Mouse (Mus musculus) liver, embryonic 13.5 days (tissue): Measurements from ENCODE around the gene Pnmt. TPM values are rescaled to one million over a fixed set of nuclear protein-coding genes. Genes with fewer than 3 reads are reported as not detected.

Experiments used
- ATAC-seq: fragments of 200-750 bp; cut with Nextera tagmentation; 2 replicates; pipeline ENCODE4 v1.8.0; 2017; ENCODE audit warnings: low read depth, mild to moderate bottlenecking, moderate number of reproducible peaks, moderate library complexity
- DNase-seq: peaks from one replicate; pipeline ENCODE4 v3.0.0; 2022
- H3K27ac ChIP-seq: fragments of 300-500 bp; sonication (generic); 2 replicates; pipeline ENCODE4 v1.5.1; 2015; ENCODE audit warnings: moderate library complexity, mild to moderate bottlenecking, inconsistent platforms
- H3K27me3 ChIP-seq: fragments of 300-500 bp; sonication (generic); 2 replicates; pipeline ENCODE4 v1.6.1; 2015; ENCODE audit warnings: mild to moderate bottlenecking, inconsistent platforms
- H3K36me3 ChIP-seq: fragments of 300-500 bp; sonication (generic); 2 replicates; pipeline ENCODE4 v1.6.1; 2015; ENCODE audit warnings: mild to moderate bottlenecking, inconsistent platforms
- H3K4me1 ChIP-seq: fragments of 300-500 bp; sonication (generic); replicated peaks from 2 replicates; pipeline ENCODE4 v1.6.1; 2015; ENCODE audit warnings: inconsistent platforms
- H3K4me2 ChIP-seq: fragments of 300-500 bp; sonication (generic); 2 replicates; pipeline ENCODE4 v1.6.1; 2015; ENCODE audit warnings: inconsistent platforms, mild to moderate bottlenecking, moderate library complexity
- H3K4me3 ChIP-seq: fragments of 300-500 bp; sonication (generic); replicated peaks from 2 replicates; pipeline ENCODE4 v1.5.1; 2015; ENCODE audit warnings: mild to moderate bottlenecking, inconsistent platforms
- H3K9ac ChIP-seq: fragments of 300-500 bp; sonication (generic); 2 replicates; pipeline ENCODE4 v1.6.1; 2015; ENCODE audit warnings: mild to moderate bottlenecking, inconsistent platforms
- H3K9me3 ChIP-seq: fragments of 300-500 bp; sonication (generic); replicated peaks from 2 replicates; pipeline ENCODE4 v1.6.1; 2016; ENCODE audit warnings: inconsistent platforms
- WGBS: fragments of 180-500 bp; shearing (Covaris S2); methylation state at CpG from one replicate; pipeline ENCODE4 v1.1.7; 2015; ENCODE audit not compliant: insufficient replicate concordance; 5-methylcytosine and 5-hydroxymethylcytosine counted together
- polyA plus RNA-seq: library from polyadenylated mRNA; unstranded; fragments of >200 nt; fragmentation: Nextera tagmentation; extraction: Ambion mirVana; gene quantifications from 2 replicates; pipeline ENCODE4 v1.2.1, GENCODE M21; 2015

The Pnmt gene
- polyA plus RNA-seq: not detected in 2 replicates

DNA sequence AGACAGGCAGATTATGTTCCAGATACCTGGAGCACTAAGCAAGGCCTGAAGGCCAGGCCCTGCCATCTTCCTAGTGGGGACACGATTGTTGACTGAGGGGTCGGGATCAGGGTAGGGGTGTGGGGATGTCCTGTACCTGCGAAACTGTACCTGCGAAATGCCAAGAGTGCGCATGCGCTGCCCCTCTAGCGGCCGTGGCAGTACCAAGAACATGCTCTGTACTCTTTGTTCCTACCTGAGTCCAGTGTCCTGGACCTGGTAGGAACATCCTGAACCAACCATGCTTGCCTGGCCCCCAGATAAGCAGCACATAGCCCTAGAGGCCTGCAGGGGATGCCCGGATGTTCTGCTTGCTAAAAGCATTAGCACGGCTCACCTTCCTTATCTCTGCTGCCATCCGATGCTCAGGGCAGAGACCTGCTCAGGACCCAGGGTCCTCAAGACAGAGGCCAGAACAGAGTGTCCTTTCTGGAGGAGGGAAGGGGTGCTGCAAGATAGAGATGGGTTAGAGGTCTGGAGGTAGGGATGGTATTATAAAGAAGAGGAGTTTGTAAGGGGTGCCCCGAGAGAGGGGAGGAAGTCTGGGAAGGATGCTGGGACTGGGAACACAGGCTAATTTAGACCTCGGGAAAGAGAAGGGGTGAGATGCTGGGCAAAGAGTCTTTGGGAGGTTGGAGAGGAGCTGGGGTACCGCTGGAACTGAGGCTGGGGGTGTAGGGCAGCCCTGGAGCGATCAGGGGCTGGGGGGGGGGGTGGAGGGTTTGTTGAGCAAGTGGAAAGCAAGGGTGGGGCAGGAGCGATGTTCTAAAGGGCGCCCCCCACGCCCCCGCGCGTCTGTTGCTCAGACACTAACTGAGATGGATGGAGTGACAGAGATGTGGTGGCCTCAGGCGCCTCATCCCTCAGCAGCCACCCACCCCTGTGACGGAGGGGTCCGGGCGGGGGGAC lies at the start of gene Pnmt:
Gene Pnmt, plus strand, starts transcription at position 813 of the 948 bp plus-strand sequence.
- H3K9me3 ChIP-seq: no peaks in the 10 kb centered on the region
- ATAC-seq: no peak
- no peak within 1 kb of the TSS for H3K4me2 ChIP-seq
- DNase-seq: no peak
- peaks cover 6% of the 10 kb centered on the region for H3K4me1 ChIP-seq
- H3K27me3 ChIP-seq: peaks cover 74% of the 10 kb centered on the region
- H3K9ac ChIP-seq: no peak within 1 kb of the TSS
- no peaks in the 10 kb centered on the region for H3K36me3 ChIP-seq
- no peak within 1 kb of the TSS for H3K4me3 ChIP-seq
- H3K27ac ChIP-seq: no peak within 1 kb of the TSS
- WGBS: 41% methylated on average over 25 of the region's 25 CpGs

DNA sequence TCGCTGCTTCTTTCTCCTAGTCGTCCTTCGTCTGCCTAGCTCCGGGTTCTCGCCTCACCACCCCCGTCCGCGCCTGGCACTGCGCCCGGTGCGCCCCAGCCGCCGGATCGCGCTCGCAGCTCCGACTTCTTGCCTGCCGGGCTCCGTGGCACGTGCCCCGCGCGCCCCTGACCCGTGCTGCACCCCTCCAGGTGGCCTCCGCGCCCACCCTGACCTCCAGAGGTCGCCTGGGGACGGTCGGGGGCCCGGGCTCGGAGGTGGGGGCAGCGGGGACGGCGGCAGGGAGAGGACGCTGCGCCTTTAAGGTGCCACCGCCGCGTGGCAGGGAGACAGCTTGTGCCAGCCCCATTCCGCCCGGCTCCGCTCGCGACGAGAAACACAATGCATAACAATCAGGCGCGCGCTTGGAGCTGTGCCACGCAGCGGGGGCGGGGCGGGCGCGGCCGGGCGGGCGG lies 47.7 kb upstream of the Pnmt start:
- WGBS: 2% methylated on average over 54 of the region's 57 CpGs
- DNase-seq: no peak
- peak overlapping the region; percentile 62 for H3K4me2 ChIP-seq

DNA sequence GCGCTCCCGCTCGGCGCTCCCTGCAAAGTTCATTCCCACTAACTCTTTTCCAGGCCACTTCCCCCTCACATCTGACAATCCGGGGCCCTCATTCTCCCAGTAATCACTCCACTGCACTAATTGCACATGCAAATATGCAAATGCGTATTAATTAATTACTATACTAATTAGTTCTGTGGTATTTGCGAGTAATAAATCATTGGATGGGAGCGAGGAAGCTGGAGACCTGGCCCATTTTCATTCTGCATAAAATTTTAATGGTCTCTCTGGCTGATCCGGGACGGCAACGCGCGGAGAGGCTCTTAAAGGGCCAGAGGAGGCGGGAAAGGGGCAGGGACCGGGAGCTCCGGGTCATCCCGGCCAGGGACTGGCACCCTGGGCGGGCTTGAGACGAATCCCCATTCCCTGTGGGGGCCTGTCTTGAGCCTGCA lies 47.2 kb upstream of the Pnmt start:
- peak overlapping the region; percentile 49 for H3K4me3 ChIP-seq
- WGBS: 2% methylated on average over 19 of the region's 19 CpGs
- H3K27ac ChIP-seq: no peak overlapping the region
- H3K9me3 ChIP-seq: no peaks in the 10 kb centered on the region
- DNase-seq (no peak), ATAC-seq (no peak)
- H3K9ac ChIP-seq: no peak overlapping the region
- peaks cover 95% of the 10 kb centered on the region for H3K27me3 ChIP-seq
- H3K4me2 ChIP-seq: peak overlapping the region; percentile 62
- H3K4me1 ChIP-seq: peaks cover 28% of the 10 kb centered on the region
- no peaks in the 10 kb centered on the region for H3K36me3 ChIP-seq

More for the DNA sequence above, 47.7 kb upstream of the Pnmt start:
- Histone ChIP-seq H3K27me3 (peaks cover 95% of the 10 kb centered on the region), H3K36me3 (no peaks in the 10 kb centered on the region), H3K4me1 (peaks cover 28% of the 10 kb centered on the region), H3K4me3 (peak overlapping the region; percentile 49), H3K27ac (no peak overlapping the region), H3K9me3 (no peaks in the 10 kb centered on the region), H3K9ac (no peak overlapping the region)
- ATAC-seq: no peak

DNA sequence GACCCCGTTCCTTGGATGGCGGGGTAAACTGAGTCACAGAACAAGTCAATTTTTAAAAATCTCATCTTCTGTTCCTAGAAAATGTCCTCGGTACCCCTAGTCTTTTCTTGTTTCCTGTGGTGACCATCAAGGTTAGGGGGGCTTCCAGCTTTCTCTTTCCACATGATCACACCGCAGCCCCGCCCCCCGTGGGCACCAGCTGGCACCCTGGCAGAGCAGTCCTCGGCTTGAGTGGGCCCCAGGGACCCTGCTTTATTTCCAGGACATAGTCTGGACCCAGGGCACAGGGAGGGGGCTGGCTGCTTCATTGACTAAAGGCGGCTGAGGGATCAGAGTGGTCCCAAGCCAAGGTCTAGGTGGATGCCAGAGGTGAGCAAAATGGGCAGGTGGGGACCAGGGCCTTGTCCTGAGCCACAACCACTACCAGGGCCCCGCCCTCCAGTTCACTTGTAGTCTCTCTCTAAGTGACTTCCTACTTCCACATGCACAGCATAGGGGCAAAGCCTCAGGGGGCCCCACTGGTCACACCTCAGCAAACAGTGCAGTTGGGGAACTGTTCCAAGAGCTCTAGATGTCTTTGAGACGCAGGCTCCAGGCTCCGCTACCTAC lies 46.5 kb upstream of the Pnmt start:
- 10% methylated on average over 11 of the region's 11 CpGs for WGBS
- ATAC-seq: peak; percentile 31; the same call in 1 of the 2 replicates
- no peak for DNase-seq

DNA sequence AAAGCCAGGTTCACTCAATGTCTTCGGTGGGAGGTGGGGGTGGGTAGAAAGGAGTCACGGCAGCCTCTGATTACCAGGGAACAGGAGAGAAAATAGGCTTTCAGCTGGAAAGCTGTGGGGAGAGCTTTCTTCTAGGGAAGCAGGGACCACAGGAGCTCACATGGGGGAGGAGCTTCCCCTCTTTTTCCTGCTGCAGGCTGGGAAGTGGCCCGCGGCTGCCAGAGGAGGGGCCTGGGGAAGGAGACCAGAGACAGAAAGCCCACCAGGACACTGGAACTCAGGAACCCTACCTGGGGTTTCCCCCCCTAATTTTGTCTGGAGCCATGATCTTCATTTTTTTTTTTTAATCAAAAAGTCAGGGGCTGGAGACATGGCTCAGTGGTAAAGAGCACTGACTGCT lies 45.7 kb upstream of the Pnmt start:
- peaks cover 18% of the 10 kb centered on the region for H3K4me1 ChIP-seq
- H3K9me3 ChIP-seq: no peaks in the 10 kb centered on the region
- no peak overlapping the region for H3K9ac ChIP-seq
- H3K27me3 ChIP-seq: peaks cover 92% of the 10 kb centered on the region
- H3K4me3 ChIP-seq: no peak overlapping the region
- WGBS: 10% methylated on average over 4 of the region's 4 CpGs
- H3K27ac ChIP-seq: no peak overlapping the region
- DNase-seq (no peak), ATAC-seq (no peak)
- no peak overlapping the region for H3K4me2 ChIP-seq
- no peaks in the 10 kb centered on the region for H3K36me3 ChIP-seq

More for the DNA sequence above, 46.5 kb upstream of the Pnmt start:
- Histone ChIP-seq H3K27me3 (peaks cover 93% of the 10 kb centered on the region), H3K4me1 (peaks cover 23% of the 10 kb centered on the region), H3K27ac (no peak overlapping the region), H3K9me3 (no peaks in the 10 kb centered on the region), H3K4me2 (peak overlapping the region; percentile 62; the same call in 1 of the 2 replicates), H3K4me3 (no peak overlapping the region), H3K9ac (no peak overlapping the region), H3K36me3 (no peaks in the 10 kb centered on the region)

DNA sequence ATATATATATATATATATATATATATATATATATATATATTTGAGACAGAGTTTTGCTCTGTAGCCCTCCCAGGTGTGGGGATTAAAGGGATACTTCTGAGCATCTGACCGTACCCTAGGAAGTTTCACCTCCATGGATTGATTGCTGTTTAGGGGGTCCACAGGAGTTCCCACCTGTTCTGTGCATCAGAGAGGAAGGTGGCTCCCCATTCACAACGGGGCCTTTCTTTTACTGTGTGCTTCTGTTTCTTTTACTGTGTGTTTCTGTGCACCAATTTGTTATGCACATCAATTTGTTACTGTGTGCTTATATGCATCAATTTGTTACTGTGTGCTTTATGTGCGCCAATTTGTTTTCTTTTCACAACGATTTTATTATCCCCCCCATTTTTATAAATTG lies 45.1 kb upstream of the Pnmt start:
- H3K4me3 ChIP-seq: no peak overlapping the region
- H3K27ac ChIP-seq: no peak overlapping the region
- DNase-seq: no peak
- no peaks in the 10 kb centered on the region for H3K36me3 ChIP-seq
- no peaks in the 10 kb centered on the region for H3K9me3 ChIP-seq
- H3K9ac ChIP-seq: no peak overlapping the region
- H3K27me3 ChIP-seq: peaks cover 92% of the 10 kb centered on the region
- WGBS: 43% methylated on average over 4 of the region's 4 CpGs
- peaks cover 18% of the 10 kb centered on the region for H3K4me1 ChIP-seq
- no peak overlapping the region for H3K4me2 ChIP-seq
- no peak for ATAC-seq

DNA sequence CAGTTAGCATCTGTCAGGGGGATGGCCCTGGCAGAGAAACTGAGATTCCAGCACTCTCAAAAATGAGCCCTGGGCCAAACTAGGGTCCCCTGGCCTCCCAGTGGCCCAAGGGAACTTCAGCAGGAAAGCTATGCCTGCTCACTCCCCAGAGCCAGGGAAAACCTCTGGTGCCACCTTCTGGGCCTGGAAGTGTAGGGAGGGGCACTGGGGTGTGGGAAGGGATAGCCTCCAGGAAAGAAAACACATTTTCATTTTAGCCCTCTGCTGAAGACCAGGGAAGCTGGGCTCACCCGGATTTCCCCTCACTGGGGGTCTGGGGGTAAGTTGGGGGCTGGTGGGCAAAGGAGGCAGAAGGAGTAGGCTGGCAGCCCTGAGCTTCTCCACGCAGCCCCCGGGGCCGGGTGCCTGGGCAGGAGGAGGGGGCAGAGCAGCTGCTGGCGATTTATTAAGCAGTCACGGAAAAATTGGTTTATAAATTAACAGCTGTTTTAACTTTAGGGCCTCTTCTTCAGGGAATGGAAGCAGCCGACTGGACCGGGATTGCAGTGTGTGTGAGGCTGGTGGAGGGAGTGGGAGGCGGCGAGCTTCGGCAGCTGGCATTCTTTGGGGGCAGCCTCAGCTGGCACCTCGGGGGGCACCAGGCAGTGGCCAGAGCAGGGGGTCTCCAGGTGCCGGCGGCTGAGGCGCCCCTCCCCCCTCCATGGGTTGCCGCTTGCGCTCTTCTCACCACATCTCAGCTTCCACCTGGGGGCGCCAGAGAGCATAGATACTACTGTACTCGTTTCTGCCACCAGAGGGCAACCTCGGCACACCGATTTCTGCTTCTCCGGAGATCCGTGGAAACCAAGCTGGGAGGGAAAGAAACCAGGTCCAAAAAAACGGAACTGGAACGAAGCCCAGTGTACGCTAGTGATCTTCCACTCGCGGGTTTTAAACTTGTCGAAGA lies 44.0 kb upstream of the Pnmt start:
- Histone ChIP-seq H3K4me1 (peaks cover 18% of the 10 kb centered on the region), H3K36me3 (no peaks in the 10 kb centered on the region), H3K27ac (no peak overlapping the region), H3K27me3 (peaks cover 92% of the 10 kb centered on the region), H3K9me3 (no peaks in the 10 kb centered on the region), H3K9ac (no peak overlapping the region), H3K4me3 (no peak overlapping the region), H3K4me2 (peak overlapping the region; percentile 39; the same call in 1 of the 2 replicates)
- WGBS: 3% methylated on average over 29 of the region's 29 CpGs
- ATAC-seq (no peak), DNase-seq (peak; percentile 78)

DNA sequence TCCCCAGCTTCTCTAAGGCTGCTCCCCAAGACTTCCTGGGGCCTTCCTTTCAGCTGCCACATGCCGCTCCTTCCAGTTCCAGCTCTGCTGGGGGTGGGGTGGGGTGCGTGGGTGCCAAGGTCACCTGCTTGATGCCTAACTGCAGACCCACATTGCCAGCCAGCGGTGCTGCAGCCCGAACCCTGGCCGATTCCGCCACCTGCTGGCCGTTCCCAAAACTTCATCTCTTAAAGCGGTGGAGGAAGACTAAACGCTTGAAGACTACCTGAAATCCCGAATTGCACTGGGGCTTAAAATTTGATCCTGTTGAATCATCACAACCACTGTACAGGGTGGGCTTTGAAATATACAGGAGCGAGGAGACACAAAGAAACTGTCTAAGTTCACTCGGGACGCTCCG lies 41.0 kb upstream of the Pnmt start:
- DNase-seq (peak; percentile 48), ATAC-seq (no peak)
- Histone ChIP-seq H3K27me3 (peaks cover 92% of the 10 kb centered on the region), H3K4me1 (peaks cover 17% of the 10 kb centered on the region), H3K9ac (no peak overlapping the region), H3K27ac (no peak overlapping the region), H3K4me2 (peak overlapping the region; percentile 19; the same call in 1 of the 2 replicates), H3K36me3 (no peaks in the 10 kb centered on the region), H3K9me3 (no peaks in the 10 kb centered on the region), H3K4me3 (no peak overlapping the region)
- 2% methylated on average over 14 of the region's 14 CpGs for WGBS

DNA sequence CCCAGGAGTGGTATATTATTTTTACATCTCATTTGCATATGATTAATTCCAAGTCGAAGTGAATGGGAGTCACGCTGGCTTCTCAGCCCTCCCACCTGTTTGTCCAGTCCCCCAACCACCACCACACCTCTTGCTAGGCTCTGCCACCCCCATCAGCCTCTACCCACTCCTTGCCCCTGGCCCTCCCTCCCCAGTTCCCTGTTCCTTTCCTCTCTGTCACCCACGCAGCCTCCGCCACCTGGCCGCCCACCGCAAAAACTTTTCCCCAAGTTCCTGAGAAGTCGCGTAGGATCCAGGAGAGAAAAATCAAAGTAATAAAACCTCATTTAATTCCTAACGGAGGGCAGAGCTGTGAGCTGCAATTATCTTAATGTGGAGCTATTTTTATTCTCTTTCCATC lies 40.1 kb upstream of the Pnmt start:
- DNase-seq: no peak
- H3K9ac ChIP-seq: no peak overlapping the region
- ATAC-seq: no peak
- H3K4me2 ChIP-seq: no peak overlapping the region
- no peak overlapping the region for H3K27ac ChIP-seq
- no peaks in the 10 kb centered on the region for H3K9me3 ChIP-seq
- no peaks in the 10 kb centered on the region for H3K36me3 ChIP-seq
- H3K4me3 ChIP-seq: no peak overlapping the region
- peaks cover 94% of the 10 kb centered on the region for H3K27me3 ChIP-seq
- peaks cover 17% of the 10 kb centered on the region for H3K4me1 ChIP-seq
- WGBS: 18% methylated on average over 9 of the region's 9 CpGs

DNA sequence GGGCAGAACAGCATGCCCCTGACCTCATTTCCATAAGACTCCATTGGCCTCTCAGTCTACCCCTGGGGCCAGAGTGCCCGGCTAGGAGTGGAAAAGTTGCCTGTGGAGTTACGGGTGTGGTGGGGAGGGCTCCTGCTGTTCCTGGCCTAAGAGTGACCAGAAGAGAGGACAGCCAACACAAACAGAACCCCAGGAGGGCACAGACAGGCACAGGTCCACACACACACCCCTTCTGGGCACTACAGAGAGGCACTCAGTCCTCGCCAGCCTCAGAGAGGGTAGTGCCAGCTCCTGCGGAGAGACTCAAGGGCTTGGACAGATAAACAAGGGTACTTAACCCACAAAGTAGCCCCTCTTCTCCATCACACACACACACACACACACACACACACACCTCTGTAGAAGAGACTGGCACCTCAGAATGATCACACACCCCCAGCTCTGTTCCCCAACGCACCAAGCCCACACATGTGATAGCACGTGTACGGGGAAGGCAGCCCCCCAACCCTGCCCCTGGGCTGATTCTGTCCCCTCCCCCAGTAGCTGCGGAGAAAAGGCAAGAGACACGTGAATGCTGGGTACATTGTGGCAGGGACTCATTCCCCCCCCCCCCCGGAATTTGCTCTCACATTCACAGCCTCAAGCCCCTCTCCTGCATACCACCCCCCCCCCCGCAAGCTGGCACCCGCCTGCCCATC lies 38.7 kb upstream of the Pnmt start:
- WGBS: 10% methylated on average over 11 of the region's 12 CpGs
- no peak for ATAC-seq
- DNase-seq: no peak
- Histone ChIP-seq H3K4me1 (peaks cover 12% of the 10 kb centered on the region), H3K9me3 (no peaks in the 10 kb centered on the region), H3K36me3 (no peaks in the 10 kb centered on the region), H3K27me3 (peaks cover 94% of the 10 kb centered on the region), H3K4me2 (no peak overlapping the region), H3K4me3 (no peak overlapping the region), H3K9ac (no peak overlapping the region), H3K27ac (no peak overlapping the region)
